Mouse (Mus musculus) activated CD4-positive, CD25-positive, alpha-beta regulatory T cell (primary cell): ENCODE results near the gene Chmp2a. TPM values are rescaled to one million over a fixed set of nuclear protein-coding genes. Genes with fewer than 3 reads are reported as not detected.

Source experiments
- polyA plus RNA-seq, 2 experiments: library from polyadenylated mRNA; unstranded; fragments of 100-300 nt; shearing (Covaris generic); gene quantifications; one replicate each; pipeline ENCODE4 v1.2.1; 2017

The Chmp2a gene
- 100 to 1,000 TPM; 252 to 275 TPM for polyA plus RNA-seq

DNA sequence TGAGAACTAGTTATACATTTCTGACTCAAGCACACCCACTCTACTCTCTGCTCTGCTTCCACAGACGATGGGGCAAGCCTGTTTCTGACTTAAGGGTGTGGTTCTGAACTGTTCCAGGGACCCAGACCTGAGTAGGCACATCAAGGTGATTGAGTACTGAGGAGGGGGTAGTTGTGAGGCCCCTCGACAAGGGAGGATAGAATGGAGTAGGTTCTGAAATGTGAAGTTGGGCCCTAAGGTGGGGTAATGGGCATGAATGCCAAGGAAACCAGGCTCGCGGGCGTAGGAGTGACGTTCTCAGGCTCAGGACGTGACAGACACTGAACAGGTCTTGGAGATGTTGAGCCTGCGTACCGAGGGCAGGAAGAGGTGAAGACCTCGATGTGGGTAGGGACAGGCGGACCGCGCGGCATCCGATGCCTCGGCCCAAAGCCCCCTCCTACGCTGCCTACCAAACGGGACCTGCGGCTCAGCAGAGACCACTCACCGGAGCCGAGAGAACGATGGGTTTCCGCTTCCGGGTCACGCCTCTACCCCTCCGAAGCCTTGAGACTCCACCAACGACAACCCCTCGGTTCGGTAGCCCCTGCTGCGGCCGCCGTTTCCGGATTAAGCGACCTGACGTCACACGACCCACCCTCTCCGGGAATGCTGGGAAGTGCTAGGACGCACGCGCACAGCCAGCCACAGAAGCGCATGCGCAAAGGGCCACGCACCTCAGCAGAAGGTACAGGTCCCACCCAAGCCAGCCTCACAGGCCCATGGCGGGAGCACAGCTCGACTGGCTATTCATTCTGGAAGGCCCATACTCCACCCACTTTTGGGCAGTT is at the start of gene Chmp2a:
Chmp2a (minus strand) TSS at position 660 of the 830 bp plus-strand sequence.

DNA sequence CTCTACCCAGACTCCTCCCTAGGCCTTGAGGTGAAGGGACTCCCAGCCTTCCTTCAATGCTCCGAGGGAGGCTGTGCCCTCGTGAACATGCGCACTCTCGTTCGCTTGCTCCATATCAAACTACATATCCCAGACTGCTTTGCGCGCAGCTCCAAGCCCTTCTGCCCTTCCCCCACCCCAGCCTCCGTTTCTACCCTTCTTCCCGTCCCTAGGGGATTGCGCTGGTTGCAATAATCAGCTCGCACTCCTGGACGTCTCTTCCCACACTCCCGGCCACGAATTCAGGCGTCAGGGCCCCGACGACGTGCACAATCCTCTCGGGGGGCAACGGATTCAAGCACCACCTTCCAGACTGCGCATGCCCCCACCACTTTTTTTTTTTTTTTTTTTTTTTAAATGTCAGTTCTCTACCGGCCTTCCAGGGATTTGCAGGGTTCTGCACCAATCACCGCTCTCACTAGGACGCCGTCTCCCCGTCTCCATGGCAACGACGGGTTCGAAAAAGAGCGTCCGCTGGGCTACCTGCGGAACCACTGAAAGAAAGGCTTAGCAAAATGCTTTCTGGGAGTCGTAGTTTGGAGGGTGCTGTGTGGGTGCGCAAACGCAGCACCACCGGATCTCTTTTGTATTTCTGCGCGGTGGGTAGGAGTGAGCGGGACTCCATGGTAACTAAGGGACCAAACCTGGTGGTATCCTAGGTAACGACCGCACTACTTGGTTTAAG is 19.8 kb upstream of the Chmp2a start, which contains the start of gene Mzf1:
Mzf1 (minus strand) TSS at position 478 of the 724 bp plus-strand sequence.

DNA sequence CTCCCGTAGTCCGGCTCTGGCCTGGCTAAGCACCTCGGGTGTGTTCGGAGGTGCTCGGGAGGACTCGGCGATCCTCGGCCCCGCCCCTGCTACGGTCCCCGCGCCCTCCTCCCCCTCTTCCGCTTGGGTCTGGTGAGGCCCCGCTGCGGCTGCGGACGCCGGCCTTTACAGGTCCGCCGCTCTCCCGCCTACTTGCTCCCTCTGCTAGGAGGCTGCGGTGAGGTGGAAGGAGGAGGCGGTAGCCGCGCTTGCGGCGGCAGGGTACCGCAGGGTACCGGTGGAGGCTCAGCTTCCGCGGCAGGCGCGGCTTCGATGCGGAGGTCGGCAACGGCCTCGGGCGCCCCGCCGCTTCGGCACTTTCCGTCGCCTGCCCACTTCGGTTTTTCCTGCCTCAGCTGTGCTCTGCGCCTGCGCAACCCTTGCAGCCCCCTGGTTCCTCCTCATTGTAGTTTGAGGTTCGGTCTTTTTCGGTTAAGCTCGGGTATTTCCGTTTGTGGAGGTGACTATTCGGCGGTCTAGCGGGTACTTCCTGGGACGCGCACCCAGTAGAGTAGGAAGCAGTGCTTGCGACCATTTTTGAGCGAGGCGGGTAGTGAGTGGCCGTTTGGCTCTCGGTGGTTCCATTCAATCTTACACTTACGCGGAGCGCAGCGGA is 3.4 kb upstream of the Chmp2a start, which contains the start of gene Ube2m:
Ube2m (minus strand) TSS at position 375 of the 655 bp plus-strand sequence.

DNA sequence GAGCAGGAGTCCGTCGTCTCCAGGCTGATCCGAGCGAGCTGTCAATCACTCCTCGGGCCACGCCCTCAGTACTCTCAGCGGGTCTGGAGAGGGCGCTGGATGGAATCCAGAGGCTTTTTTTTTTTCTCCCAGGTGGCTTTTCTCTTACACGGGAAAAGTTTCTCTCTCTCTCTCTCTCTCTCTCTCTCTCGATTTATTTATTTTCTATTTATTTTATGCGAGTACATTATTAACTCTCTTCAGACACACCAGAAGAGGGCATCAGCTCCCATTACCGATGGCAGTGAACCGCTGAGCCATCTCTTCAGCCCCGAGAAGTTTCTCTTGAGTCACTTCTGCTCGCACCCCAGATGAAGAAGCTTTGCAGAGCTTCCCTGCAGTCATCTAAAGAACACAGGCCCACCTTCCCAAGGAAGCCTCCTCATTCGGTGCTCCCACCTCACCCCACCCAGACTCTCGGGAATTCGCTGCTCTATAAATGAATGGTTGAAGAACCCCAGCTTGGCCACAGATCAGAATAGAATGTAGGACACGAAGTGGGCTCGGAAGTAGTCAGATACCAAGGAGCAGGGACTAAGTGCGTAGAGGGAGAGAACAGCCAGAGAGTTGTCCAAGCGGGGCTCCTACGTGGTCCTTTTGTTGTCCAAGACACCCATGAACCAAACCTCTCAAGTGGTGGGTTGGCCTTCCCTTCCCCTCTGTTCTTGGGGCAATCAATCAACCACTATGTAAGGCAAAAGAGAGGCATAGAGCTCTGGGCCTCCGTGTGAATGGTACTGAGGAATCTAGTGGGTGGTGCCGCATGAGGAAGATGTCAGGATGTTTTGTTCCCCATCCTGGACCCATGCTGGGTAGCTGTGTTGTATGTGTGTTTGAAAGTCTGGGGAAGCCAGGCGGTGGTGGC is 24.4 kb downstream of the Chmp2a start, which contains the start of gene Zbtb45:
Zbtb45 (minus strand) TSS at position 30 of the 904 bp plus-strand sequence.

DNA sequence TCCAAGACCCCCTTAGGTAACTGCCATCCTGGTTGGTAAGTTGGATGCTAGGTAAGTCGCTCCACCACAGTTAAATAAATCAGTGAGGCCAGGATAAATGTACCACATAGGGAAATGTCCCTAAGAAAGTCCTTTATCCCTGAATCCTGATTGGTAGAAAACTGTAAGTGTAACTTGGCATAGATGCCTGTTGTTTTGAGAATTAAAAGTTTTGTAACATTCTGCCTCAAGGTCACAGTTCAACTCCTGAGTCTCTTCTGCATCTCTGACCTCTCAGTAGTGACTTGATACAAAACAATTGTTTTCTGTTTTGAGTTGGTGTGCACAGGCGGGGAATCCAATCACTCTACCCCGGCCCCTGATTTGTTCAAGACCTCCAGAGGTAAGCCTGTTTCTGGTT is 35.8 kb downstream of the Chmp2a start, which contains the start of gene Trim28:
Trim28 (plus strand) TSS at position 264 of the 400 bp plus-strand sequence.

DNA sequence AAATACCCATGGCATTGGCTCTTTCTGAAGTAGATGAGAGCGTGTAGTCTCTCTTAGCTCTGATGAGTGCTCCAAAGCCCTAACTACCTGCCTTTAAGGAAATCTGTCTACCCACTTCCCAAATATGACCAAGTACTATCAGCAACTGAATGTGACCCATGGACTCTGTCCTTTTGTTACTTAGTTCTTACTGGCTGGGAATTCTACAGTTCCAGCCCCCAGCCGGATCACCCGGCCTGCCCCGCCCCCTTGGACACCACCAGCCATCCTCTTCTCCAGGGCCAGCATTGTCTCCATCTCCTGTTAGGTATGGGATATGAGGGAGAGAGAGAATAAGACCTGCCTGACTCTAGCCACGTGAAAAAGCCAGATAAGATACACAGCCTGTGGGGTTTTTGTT is 36.6 kb downstream of the Chmp2a start, which contains the start of gene Slc27a5:
Slc27a5 (minus strand) TSS at position 140 of the 400 bp plus-strand sequence.

Other genes with a start within 250 kb of the Chmp2a start
- 1 to 10 TPM in 1 of 2 experiments, under 1 TPM in 1; 0.31 to 1.8 TPM for gene Zscan18, start 231.2 kb downstream of the Chmp2a start, polyA plus RNA-seq
- gene Zfp329, start 215.9 kb downstream of the Chmp2a start, polyA plus RNA-seq: 10 to 100 TPM; 13.2 to 14.9 TPM
- gene Zfp110, start 200.0 kb downstream of the Chmp2a start, polyA plus RNA-seq: 10 to 100 TPM; 47.8 to 63.7 TPM
- 1 to 10 TPM; 3.3 to 4.0 TPM for gene Zfp128, start 153.6 kb downstream of the Chmp2a start, polyA plus RNA-seq
- 10 to 100 TPM; 10.0 to 10.3 TPM for gene Zscan22, start 137.0 kb downstream of the Chmp2a start, polyA plus RNA-seq
- gene Rps5, start 112.5 kb downstream of the Chmp2a start, polyA plus RNA-seq: 1,000 to 10,000 TPM in 1 of 2 experiments, 100 to 1,000 TPM in 1; 744 to 1,333 TPM
- under 1 TPM; 0.12 to 0.27 TPM for gene Rnf225, start 107.4 kb downstream of the Chmp2a start, polyA plus RNA-seq
- gene Zfp324, start 69.0 kb downstream of the Chmp2a start, polyA plus RNA-seq: 1 to 10 TPM; 5.5 to 6.0 TPM
- 1 to 10 TPM; 6.5 to 7.0 TPM for gene Zfp446, start 57.0 kb downstream of the Chmp2a start, polyA plus RNA-seq
- gene Slc27a5, start 36.6 kb downstream of the Chmp2a start, polyA plus RNA-seq: under 1 TPM; 0.12 to 0.55 TPM
- gene Trim28, start 35.7 kb downstream of the Chmp2a start, polyA plus RNA-seq: 100 to 1,000 TPM in 1 of 2 experiments, 10 to 100 TPM in 1; 94.6 to 147 TPM
- 10 to 100 TPM; 23.0 to 27.9 TPM for gene Zbtb45, start 24.8 kb downstream of the Chmp2a start, polyA plus RNA-seq
- gene Ube2m, start 3.5 kb upstream of the Chmp2a start, polyA plus RNA-seq: 100 to 1,000 TPM; 185 to 192 TPM
- gene Mzf1, start 20.0 kb upstream of the Chmp2a start, polyA plus RNA-seq: under 1 TPM; 0.30 to 0.39 TPM
- gene Vmn1r85, start 60.4 kb upstream of the Chmp2a start, polyA plus RNA-seq: not detected
- under 1 TPM; 0.04 to 0.17 TPM for gene Vmn1r86, start 85.1 kb upstream of the Chmp2a start, polyA plus RNA-seq
- gene Vmn1r87, start 105.3 kb upstream of the Chmp2a start, polyA plus RNA-seq: under 1 TPM in 1 of 2 experiments, not detected in 1; 0.15 TPM
- gene Vmn1r88, start 124.8 kb upstream of the Chmp2a start, polyA plus RNA-seq: under 1 TPM; 0.02 to 0.05 TPM
- gene Vmn1r89, start 178.2 kb upstream of the Chmp2a start, polyA plus RNA-seq: not detected
- 10 to 100 TPM; 28.8 to 36.9 TPM for gene Lig1, start 242.5 kb upstream of the Chmp2a start, polyA plus RNA-seq
- 1 to 10 TPM in 1 of 2 experiments, under 1 TPM in 1; 0.86 to 2.1 TPM for gene Zswim9, start 243.9 kb upstream of the Chmp2a start, polyA plus RNA-seq